Comparison of ENCODE assay signal across 10 mouse cellular contexts in the genomic region with DNA sequence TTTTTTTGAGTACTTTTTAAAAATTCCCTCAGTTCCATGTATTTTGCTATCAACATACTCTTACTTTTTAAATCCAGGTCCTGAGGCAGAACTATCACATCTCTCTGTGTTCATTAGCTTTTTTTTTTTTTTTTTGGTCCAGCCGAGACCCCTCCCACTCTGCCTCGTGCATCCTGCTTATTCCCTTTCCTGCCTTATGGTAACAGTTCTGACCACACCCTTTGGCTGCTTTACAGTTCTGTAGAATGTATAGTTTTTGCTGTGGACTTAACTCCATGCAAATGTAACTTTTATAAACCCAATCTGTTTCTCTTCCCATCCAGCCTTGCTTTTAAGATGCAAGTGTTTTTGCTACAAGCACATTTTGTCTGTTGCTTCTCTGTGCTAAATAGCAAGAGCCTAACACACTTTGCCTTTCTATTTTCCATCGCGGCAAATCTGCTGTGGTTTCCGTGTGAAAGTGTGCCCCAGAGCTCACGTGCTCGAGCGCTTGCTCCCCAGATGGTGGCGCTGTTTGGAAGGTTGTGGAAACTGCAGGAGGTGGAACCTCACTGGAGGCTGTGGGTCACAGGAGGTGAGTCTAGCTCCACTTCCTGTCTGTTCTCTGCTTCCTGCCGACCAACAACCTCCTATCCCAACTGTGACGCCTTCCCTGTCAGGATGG.
DNase-seq lines count a peak whose midpoint lies in the region; ATAC-seq and TF ChIP-seq lines count a peak whose summit lies in the region.
"Had no signal": no experiment of that assay in that cellular context is flagged by ENCODE, and none has a peak within 500 bp of the region (broad histone marks: within the 10 kb centered on the region; RNA-seq: fewer than 3 reads in every experiment).

No protein-coding gene starts in this region.

- peak overlapping the region; percentile 29 for H3K27ac ChIP-seq in forebrain, postnatal 0 days (ENCODE audit: low read depth, low read length)
- peak overlapping the region; percentile 11; the same call in 1 of the 2 replicates for H3K27ac ChIP-seq in limb, embryonic 15.5 days
- no peak overlapping the region for H3K27ac ChIP-seq in midbrain, embryonic 14.5 days (replicated peaks; ENCODE audit: low read depth, low read length)

- H3K36me3 ChIP-seq in forebrain, postnatal 0 days (ENCODE audit: insufficient read depth), result no peaks in the 10 kb centered on the region
- H3K36me3 ChIP-seq in limb, embryonic 15.5 days, result no peaks in the 10 kb centered on the region
- no peaks in the 10 kb centered on the region for H3K36me3 ChIP-seq in splenic B cell, adult 2 months (ENCODE audit: control insufficient read depth, insufficient read depth, low read length, poor library complexity, severe bottlenecking)
- no peaks in the 10 kb centered on the region for H3K36me3 ChIP-seq in midbrain, embryonic 14.5 days (ENCODE audit: control insufficient read depth, insufficient read depth, low read length)

- peak overlapping the region; percentile 16; the same call in 1 of the 2 replicates for H3K4me2 ChIP-seq in forebrain, postnatal 0 days (ENCODE audit: low read depth)
- H3K4me2 ChIP-seq in limb, embryonic 15.5 days, result no peak overlapping the region
- H3K4me2 ChIP-seq in midbrain, embryonic 14.5 days (ENCODE audit: low read length), result no peak overlapping the region

- peak; percentile 57 for ATAC-seq in forebrain, postnatal 0 days
- no peak for ATAC-seq in limb, embryonic 15.5 days (ENCODE audit: insufficient number of reproducible peaks, low FRiP score, low TSS enrichment, low read depth)
- no peak for ATAC-seq in midbrain, embryonic 14.5 days (ENCODE audit: low FRiP score, low TSS enrichment)

- H3K4me3 ChIP-seq in forebrain, postnatal 0 days (ENCODE audit: low read depth, low read length), result no peak overlapping the region
- H3K4me3 ChIP-seq in limb, embryonic 15.5 days, result no peak overlapping the region
- H3K4me3 ChIP-seq in midbrain, embryonic 14.5 days (replicated peaks; ENCODE audit: low read depth, low read length), result no peak overlapping the region
- H3K4me3 ChIP-seq: erythroblast, embryonic 14.5 days; myocyte had no signal

- peaks cover 16% of the 10 kb centered on the region; the same call in 1 of the 2 replicates for H3K4me1 ChIP-seq in forebrain, postnatal 0 days (ENCODE audit: insufficient read depth)
- H3K4me1 ChIP-seq in limb, embryonic 15.5 days, result 0 out of 2 replicates have a peak, but pooled peaks cover 11% of the 10 kb centered on the region
- peaks cover 17% of the 10 kb centered on the region; the same call in 1 of the 2 replicates for H3K4me1 ChIP-seq in midbrain, embryonic 14.5 days (ENCODE audit: control insufficient read depth, insufficient read depth, low read length)

- no peaks in the 10 kb centered on the region for H3K27me3 ChIP-seq in forebrain, postnatal 0 days (ENCODE audit: insufficient read depth, low read length)
- H3K27me3 ChIP-seq in limb, embryonic 15.5 days, result no peaks in the 10 kb centered on the region
- H3K27me3 ChIP-seq in splenic B cell, adult 2 months (ENCODE audit: control insufficient read depth, insufficient read depth, low read length, poor library complexity, severe bottlenecking), result no peaks in the 10 kb centered on the region
- no peaks in the 10 kb centered on the region for H3K27me3 ChIP-seq in midbrain, embryonic 14.5 days (ENCODE audit: control insufficient read depth, insufficient read depth, low read length)

- H3K9me3 ChIP-seq in forebrain, postnatal 0 days (ENCODE audit: low read length), result no peaks in the 10 kb centered on the region
- no peaks in the 10 kb centered on the region for H3K9me3 ChIP-seq in limb, embryonic 15.5 days
- no peaks in the 10 kb centered on the region for H3K9me3 ChIP-seq in midbrain, embryonic 14.5 days (ENCODE audit: control insufficient read depth, low read length)

- 50% methylated on average over 11 of the region's 11 CpGs for WGBS in forebrain, postnatal 0 days
- WGBS in limb, embryonic 15.5 days, result 57% methylated on average over 11 of the region's 11 CpGs
- 70% methylated on average over 11 of the region's 11 CpGs for WGBS in midbrain, embryonic 14.5 days

- peak; percentile 4 for DNase-seq in retina, adult 2 months (ENCODE audit: low read depth, low spot score)
- no peak for DNase-seq in retina, embryonic 14.5 days (ENCODE audit: low spot score)
- DNase-seq in brain, embryonic 18.5 days (ENCODE audit: low read depth, low spot score), result peak; percentile 52
- peak; percentile 81 for DNase-seq in forebrain, postnatal 0 days
- DNase-seq in kidney, adult 18-20 months, result peak; percentile 37
- peak; percentile 5 for DNase-seq in splenic B cell, adult 2 months (ENCODE audit: low read depth, low spot score)
- no peak for DNase-seq in midbrain, embryonic 14.5 days

- H3K9ac ChIP-seq in forebrain, postnatal 0 days, result no peak overlapping the region
- H3K9ac ChIP-seq in limb, embryonic 15.5 days, result no peak overlapping the region
- no peak overlapping the region for H3K9ac ChIP-seq in midbrain, embryonic 14.5 days (replicated peaks; ENCODE audit: low read length)

- peak; percentile 69 for TF ChIP-seq CTCF in forebrain, postnatal 0 days (IDR thresholded peaks at IDR 0.05; ENCODE audit: low read depth)

Comparison
In these comparisons a context has a peak if more than half of its experiments do, and no peak if none do; other contexts are left out.
1. DNase-seq: peak in retina, adult 2 months (single experiment), brain, embryonic 18.5 days (single experiment), forebrain, postnatal 0 days (single experiment), kidney, adult 18-20 months (single experiment) and splenic B cell, adult 2 months (single experiment); none in retina, embryonic 14.5 days (single experiment) and midbrain, embryonic 14.5 days (single experiment).